Mouse (Mus musculus) forebrain, embryonic 11.5 days (tissue): ENCODE data around the gene M1ap. TPM values are rescaled to one million over a fixed set of nuclear protein-coding genes. Genes with fewer than 3 reads are reported as not detected.

Experiments used
- ATAC-seq: fragments of 200-750 bp; cut with Nextera tagmentation; replicated peaks from 2 replicates; pipeline ENCODE4 v1.8.0; 2017; ENCODE audit warnings: moderate TSS enrichment; ENCODE audit not compliant: low FRiP score
- DNase-seq: peaks from one replicate; pipeline ENCODE4 v3.0.0-alpha.2; 2017; ENCODE audit warnings: low spot score
- H3K27ac ChIP-seq: fragments of 300-500 bp; sonication (generic); 2 replicates; pipeline ENCODE4 v1.5.1; 2014; ENCODE audit warnings: low read depth, low read length
- H3K27me3 ChIP-seq: fragments of 300-500 bp; sonication (generic); 2 replicates; pipeline ENCODE4 v1.6.1; 2014; ENCODE audit warnings: mild to moderate bottlenecking, low read length, mixed read lengths; ENCODE audit not compliant: control insufficient read depth, insufficient read depth
- H3K36me3 ChIP-seq: fragments of 300-500 bp; sonication (generic); 2 replicates; pipeline ENCODE4 v1.6.1; 2014; ENCODE audit warnings: mild to moderate bottlenecking, low read length, moderate library complexity, mixed read lengths; ENCODE audit not compliant: control insufficient read depth, insufficient read depth
- H3K4me1 ChIP-seq: fragments of 300-500 bp; sonication (generic); replicated peaks from 2 replicates; pipeline ENCODE4 v1.6.1; 2014; ENCODE audit warnings: low read length, mixed read lengths; ENCODE audit not compliant: control insufficient read depth, insufficient read depth
- H3K4me2 ChIP-seq: fragments of 300-500 bp; sonication (generic); 2 replicates; pipeline ENCODE4 v1.6.1; 2014; ENCODE audit warnings: low read depth, mild to moderate bottlenecking, low read length, moderate library complexity, mixed read lengths; ENCODE audit not compliant: severe bottlenecking
- H3K4me3 ChIP-seq: fragments of 300-500 bp; sonication (generic); 2 replicates; pipeline ENCODE4 v1.5.1; 2014; ENCODE audit warnings: low read depth, low read length
- H3K9ac ChIP-seq: fragments of 300-500 bp; sonication (generic); 2 replicates; pipeline ENCODE4 v1.6.1; 2014; ENCODE audit warnings: low read length
- H3K9me3 ChIP-seq: fragments of 300-500 bp; sonication (generic); 2 replicates; pipeline ENCODE4 v1.6.1; 2016; ENCODE audit warnings: low read length, mixed read lengths; ENCODE audit not compliant: control insufficient read depth
- WGBS: fragments of 180-500 bp; shearing (Covaris S2); extraction: QIAGEN DNeasy Blood & Tissue Kit; methylation state at CpG from one replicate; pipeline ENCODE4 v1.1.7; 2014; 5-methylcytosine and 5-hydroxymethylcytosine counted together
- polyA plus RNA-seq: library from polyadenylated mRNA; unstranded; fragments of >200 nt; fragmentation: Nextera tagmentation; extraction: Ambion mirVana; gene quantifications from 2 replicates; pipeline ENCODE4 v1.2.1, GENCODE M21; 2014

Gene M1ap
- polyA plus RNA-seq, 1 experiment from 2014 or later, result 0.39 TPM

DNA sequence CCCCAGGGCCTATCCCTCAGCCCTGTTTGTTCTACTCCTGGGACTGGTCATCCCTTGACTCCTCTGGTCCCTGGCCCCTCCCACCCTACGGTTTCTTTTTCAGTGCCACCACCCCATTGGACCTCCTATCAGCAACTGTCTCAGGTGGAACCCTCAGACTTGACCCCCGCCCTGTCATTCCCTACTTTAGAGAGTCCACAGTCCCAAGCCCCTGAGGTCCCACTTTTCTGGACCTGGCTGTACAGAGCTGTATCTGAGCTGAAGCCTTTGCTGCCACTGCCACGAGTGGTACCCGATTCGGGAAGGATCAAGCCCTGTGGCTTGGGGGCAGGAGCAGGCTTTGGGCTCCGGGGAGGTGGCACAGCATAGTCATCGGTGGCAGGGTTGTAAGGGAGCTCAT, 84.4 kb downstream of the M1ap start:
- WGBS, result 49% methylated on average over 7 of the region's 7 CpGs
- Histone ChIP-seq H3K4me2 (no peak overlapping the region), H3K36me3 (no peaks in the 10 kb centered on the region), H3K9ac (no peak overlapping the region), H3K27ac (no peak overlapping the region), H3K4me1 (peaks cover 7% of the 10 kb centered on the region), H3K4me3 (no peak overlapping the region), H3K27me3 (peaks cover 19% of the 10 kb centered on the region), H3K9me3 (no peaks in the 10 kb centered on the region)
- no peak for DNase-seq
- ATAC-seq, result no peak

DNA sequence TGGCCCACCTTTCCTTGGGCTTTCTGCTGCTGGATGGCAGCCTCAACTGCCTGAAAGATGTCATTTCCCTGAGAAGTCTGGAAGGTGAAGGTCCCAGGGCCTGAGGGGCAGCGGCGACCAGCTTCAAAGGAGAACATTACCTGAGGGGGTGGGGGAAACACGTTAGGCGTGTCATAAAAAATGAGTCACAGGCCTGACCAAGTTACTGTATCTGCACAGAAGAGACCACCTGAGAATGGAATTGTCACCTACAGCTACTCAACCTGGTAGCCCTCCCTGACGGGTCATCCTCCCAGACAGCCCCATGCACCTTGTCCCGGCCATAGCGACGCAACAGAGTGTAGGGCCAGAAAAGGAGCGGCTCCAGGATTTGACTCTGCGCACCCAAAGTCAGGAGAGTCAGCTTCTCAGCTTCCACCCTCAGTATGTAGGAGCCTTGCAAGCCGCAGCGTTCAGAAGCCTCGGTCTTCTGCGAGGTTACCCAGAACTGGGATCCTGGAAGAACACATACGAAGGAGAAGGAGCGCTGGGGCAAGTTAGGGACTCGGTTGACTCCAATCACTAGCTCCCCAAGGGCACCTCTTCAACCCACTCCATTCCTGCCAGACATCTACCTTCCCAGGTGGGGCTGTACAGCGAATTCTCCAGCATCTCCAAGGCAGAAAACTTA, 85.4 kb downstream of the M1ap start:
- DNase-seq (no peak), ATAC-seq (no peak)
- Histone ChIP-seq H3K27me3 (peaks cover 19% of the 10 kb centered on the region), H3K36me3 (no peaks in the 10 kb centered on the region), H3K9me3 (no peaks in the 10 kb centered on the region), H3K9ac (peak overlapping the region; percentile 63), H3K4me1 (peaks cover 7% of the 10 kb centered on the region), H3K4me2 (peak overlapping the region; percentile 90), H3K4me3 (peak overlapping the region; percentile 43), H3K27ac (no peak overlapping the region)
- 16% methylated on average over 18 of the region's 18 CpGs for WGBS

DNA sequence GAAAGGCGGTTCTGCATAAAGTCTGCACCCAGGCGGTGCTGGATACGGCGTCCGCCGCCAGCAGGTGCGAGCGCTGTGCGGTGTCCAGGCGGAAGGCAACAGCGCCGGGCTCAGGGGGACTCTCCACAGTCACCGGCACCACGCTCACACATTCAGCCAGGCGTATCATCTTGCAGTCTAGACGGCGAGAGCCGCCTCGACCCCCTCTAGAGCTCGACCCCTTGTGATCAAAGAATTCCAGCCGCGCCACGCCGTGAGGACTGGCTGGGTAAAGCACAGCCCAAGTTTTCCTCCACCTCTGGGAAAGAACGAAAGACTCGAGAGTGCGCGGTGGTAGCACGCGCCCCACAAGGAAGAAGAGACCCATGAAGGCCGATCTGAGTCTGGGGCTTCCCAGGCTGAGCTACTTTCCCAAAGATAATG, 86.1 kb downstream of the M1ap start:
- peak overlapping the region; percentile 43 for H3K4me3 ChIP-seq
- no peaks in the 10 kb centered on the region for H3K9me3 ChIP-seq
- peak; percentile 79 for DNase-seq
- no peaks in the 10 kb centered on the region for H3K36me3 ChIP-seq
- WGBS, result under 1% methylated on average over 29 of the region's 31 CpGs
- peak overlapping the region; percentile 90 for H3K4me2 ChIP-seq
- H3K4me1 ChIP-seq, result peaks cover 7% of the 10 kb centered on the region
- ATAC-seq, result peak; percentile 48
- H3K27me3 ChIP-seq, result peaks cover 21% of the 10 kb centered on the region
- no peak overlapping the region for H3K27ac ChIP-seq
- H3K9ac ChIP-seq, result peak overlapping the region; percentile 63

DNA sequence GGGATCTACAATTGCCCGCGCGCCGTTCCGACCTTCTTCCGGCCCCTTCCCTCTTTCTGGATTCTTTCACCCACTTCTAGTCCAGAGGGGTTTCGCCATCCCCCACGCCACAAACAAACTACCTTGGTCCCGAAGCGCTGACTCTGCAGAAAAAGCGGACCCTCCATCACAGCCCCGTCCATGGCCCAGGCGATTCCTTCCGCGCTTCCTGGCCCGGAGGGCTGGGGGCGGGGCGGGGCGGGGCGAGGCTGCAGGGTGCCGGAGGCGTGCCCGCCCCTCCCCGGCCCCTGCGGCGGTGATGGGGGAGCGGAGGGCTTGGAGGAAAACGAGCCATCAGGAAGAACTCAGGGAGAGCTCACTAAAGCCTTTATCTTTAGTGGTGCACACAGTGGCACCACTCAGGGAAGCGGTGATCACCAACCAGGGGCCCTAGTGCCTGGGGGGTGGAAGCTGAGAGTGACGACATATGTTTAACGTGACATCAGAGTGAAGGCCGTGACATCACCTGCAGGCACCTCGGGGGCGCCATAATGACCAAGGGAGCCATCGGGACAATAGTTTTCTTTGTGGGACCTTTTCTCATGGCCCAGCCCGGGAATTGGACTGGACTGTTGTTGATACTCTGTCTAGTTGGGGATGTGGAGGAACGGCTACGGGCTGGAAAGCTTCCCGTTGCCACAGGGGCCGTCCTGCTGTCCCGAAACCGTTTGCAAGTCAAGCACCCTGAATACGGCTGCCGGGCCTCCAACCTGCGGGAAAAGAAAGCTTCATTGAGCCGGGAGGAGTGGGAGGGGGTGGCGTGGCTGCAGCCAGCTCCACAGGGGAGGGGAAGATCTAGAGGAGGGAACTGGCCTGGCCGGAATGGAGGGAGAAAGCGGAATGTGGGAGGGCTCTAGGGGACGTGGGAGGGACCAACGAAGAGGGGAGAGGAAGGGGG, 86.8 kb downstream of the M1ap start, which contains the start of the genes Dok1 and Loxl3:
Gene Dok1 (minus strand): TSS at position 223 of the 937 bp plus-strand sequence.
Gene Loxl3 (plus strand): TSS at position 925 of the 937 bp plus-strand sequence.
- Histone ChIP-seq H3K4me1 (peaks cover 7% of the 10 kb centered on the region), H3K9ac (peak within 1 kb of the TSS; percentile 63), H3K27me3 (peaks cover 21% of the 10 kb centered on the region)

DNA sequence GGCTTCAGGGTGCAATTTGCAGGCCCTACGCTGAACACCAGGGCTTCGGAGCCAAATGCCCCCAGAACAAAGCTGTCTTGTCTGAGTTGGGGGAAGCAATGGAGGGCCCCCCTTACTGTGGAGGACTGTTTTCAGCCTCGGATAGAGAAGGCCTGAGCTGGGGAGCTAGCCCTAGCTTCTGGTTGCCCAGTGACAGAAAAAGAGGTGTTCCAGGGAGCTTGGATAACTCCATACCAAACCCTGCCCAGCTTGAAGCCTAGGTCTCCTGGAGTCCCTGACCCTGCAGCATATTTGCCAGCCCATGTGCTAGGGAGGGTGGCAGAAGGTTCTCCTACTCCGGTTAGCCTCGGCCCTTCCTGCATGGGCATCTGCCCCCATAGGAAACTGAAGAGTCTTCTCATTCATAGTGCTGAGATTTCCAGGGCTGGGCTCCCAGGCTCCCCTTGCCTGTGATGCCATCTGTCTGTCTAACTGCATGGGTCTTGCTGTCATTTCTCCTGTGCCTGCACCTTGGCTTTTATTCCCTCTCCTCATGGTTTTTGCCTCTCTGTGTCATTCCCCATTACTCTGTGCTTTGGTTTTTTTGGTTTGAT, 87.9 kb downstream of the M1ap start:
- ATAC-seq (no peak), DNase-seq (peak; percentile 51)
- peaks cover 21% of the 10 kb centered on the region for H3K27me3 ChIP-seq
- no peaks in the 10 kb centered on the region for H3K9me3 ChIP-seq
- peak overlapping the region; percentile 63 for H3K9ac ChIP-seq
- peak overlapping the region; percentile 43; the same call in 1 of the 2 replicates for H3K4me3 ChIP-seq
- 23% methylated on average over 5 of the region's 5 CpGs for WGBS
- no peaks in the 10 kb centered on the region for H3K36me3 ChIP-seq
- no peak overlapping the region for H3K27ac ChIP-seq
- peaks cover 7% of the 10 kb centered on the region for H3K4me1 ChIP-seq
- H3K4me2 ChIP-seq, result peak overlapping the region; percentile 90

More for the DNA sequence above, 86.8 kb downstream of the M1ap start, which contains the start of the genes Dok1 and Loxl3:
- peak; percentile 86 for DNase-seq
- Histone ChIP-seq H3K4me3 (peak within 1 kb of the TSS; percentile 43), H3K36me3 (no peaks in the 10 kb centered on the region), H3K4me2 (peak within 1 kb of the TSS; percentile 90), H3K9me3 (no peaks in the 10 kb centered on the region), H3K27ac (peak within 1 kb of the TSS; percentile 68)
- under 1% methylated on average over 51 of the region's 51 CpGs for WGBS
- peak; percentile 80 for ATAC-seq

DNA sequence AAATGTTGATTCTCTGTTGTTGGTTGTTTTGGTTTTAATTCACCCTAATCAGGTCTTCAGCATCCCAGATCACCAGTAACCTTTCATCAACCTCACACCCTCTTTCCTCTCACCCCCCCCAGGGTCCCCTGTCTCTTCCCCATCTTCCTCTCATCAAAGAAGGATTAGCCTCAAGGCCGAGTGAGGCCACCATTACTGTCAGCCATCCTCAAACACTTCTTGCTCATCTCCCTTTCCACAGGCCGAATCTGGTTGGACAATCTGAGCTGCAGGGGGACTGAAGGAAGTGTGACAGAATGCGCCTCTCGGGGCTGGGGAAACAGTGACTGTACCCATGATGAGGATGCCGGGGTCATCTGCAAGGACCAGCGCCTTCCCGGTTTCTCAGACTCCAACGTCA, 90.5 kb downstream of the M1ap start:
- Histone ChIP-seq H3K9me3 (no peaks in the 10 kb centered on the region), H3K36me3 (no peaks in the 10 kb centered on the region), H3K27ac (no peak overlapping the region), H3K9ac (no peak overlapping the region), H3K4me2 (no peak overlapping the region), H3K4me3 (no peak overlapping the region), H3K4me1 (peaks cover 7% of the 10 kb centered on the region), H3K27me3 (peaks cover 5% of the 10 kb centered on the region)
- no peak for DNase-seq
- 78% methylated on average over 8 of the region's 8 CpGs for WGBS
- ATAC-seq, result no peak

DNA sequence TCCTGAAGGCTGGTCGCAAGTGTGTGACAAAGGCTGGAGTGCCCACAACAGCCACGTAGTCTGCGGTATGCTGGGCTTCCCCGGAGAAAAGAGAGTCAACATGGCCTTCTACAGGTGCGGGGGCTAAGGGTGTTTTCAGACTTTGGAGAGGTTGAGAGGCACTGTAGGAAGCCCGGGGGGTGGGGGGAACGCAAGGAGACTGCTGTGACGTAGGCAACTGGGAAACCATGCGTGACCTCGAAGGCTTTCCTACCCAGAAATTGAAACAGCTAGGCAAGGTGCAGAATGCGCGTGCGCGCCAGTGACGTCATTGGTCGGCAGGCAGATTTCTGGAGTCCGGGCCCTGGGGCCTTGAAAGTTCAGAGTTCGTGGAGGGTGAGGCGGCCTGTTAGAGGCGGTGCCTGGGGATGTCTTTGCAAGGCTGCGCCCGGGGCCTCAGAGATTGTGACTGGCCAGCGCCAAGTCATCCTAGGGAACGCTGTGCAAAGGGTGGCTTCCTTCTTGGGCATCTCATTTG, 91.9 kb downstream of the M1ap start:
- peak overlapping the region; percentile 44; the same call in 1 of the 2 replicates for H3K9ac ChIP-seq
- peak overlapping the region; percentile 45 for H3K4me2 ChIP-seq
- no peaks in the 10 kb centered on the region for H3K9me3 ChIP-seq
- H3K27me3 ChIP-seq, result peaks cover 2% of the 10 kb centered on the region; the same call in 1 of the 2 replicates
- no peak overlapping the region for H3K27ac ChIP-seq
- H3K36me3 ChIP-seq, result no peaks in the 10 kb centered on the region
- peak overlapping the region; percentile 18; the same call in 1 of the 2 replicates for H3K4me3 ChIP-seq
- ATAC-seq (peak; percentile 60), DNase-seq (peak; percentile 92)
- 6% methylated on average over 24 of the region's 24 CpGs for WGBS
- peaks cover 4% of the 10 kb centered on the region; the same call in 1 of the 2 replicates for H3K4me1 ChIP-seq

DNA sequence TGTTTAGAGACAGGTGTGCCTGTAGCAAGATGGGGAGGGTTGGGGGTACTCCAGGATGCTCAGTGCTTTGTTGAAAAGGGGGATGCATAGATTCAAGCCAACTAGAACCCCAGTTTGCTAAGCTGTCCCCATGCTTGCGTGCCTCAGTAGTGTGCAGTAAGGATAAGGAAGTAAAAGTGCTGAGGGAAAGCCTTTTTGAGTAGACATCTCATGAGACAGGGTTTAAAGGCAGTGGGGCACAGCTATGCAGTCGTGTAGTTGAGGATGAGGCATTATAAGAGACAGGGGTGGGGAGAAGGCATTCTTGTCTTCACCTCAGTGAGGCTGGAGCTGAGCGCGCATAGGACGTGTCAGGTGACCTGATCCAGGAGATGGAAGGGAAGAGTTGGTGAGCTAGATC, 93.9 kb downstream of the M1ap start:
- peaks cover 2% of the 10 kb centered on the region; the same call in 1 of the 2 replicates for H3K27me3 ChIP-seq
- H3K9ac ChIP-seq, result no peak overlapping the region
- H3K36me3 ChIP-seq, result no peaks in the 10 kb centered on the region
- DNase-seq, result no peak
- no peak for ATAC-seq
- WGBS, result 74% methylated on average over 5 of the region's 5 CpGs
- no peak overlapping the region for H3K27ac ChIP-seq
- no peaks in the 10 kb centered on the region for H3K9me3 ChIP-seq
- H3K4me3 ChIP-seq, result no peak overlapping the region
- no peak overlapping the region for H3K4me2 ChIP-seq
- H3K4me1 ChIP-seq, result no peaks in the 10 kb centered on the region; the same call in 1 of the 2 replicates
